Mouse (Mus musculus): Measurements from ENCODE around the gene Zdhhc13. TPM values are rescaled to one million over a fixed set of nuclear protein-coding genes. Genes with fewer than 3 reads are reported as not detected.

Zdhhc13 gene
- polyA plus RNA-seq, 1 experiment from 2014 or later = 11.2 TPM

GRCm38 (mm10) chr7:48864199-48864598 is 75.4 kb downstream of the Zdhhc13 start:
- no peaks in the 10 kb centered on the region for H3K9me3 ChIP-seq (replicated peaks)
- no peak overlapping the region; the same call in 1 of the 2 replicates for H3K27ac ChIP-seq (replicated peaks)
- no peak for ATAC-seq (ENCODE audit: insufficient read depth)
- 0 out of 2 replicates have a peak, but pooled peaks cover 6% of the 10 kb centered on the region for H3K4me1 ChIP-seq (replicated peaks)
- peaks cover 62% of the 10 kb centered on the region for H3K36me3 ChIP-seq (replicated peaks)
- H3K4me3 ChIP-seq (replicated peaks) = no peak overlapping the region
- H3K9ac ChIP-seq = no peak overlapping the region
- no peaks in the 10 kb centered on the region for H3K27me3 ChIP-seq
- H3K4me2 ChIP-seq = no peak overlapping the region

GRCm38 (mm10) chr7:48864671-48865458 is 76.1 kb downstream of the Zdhhc13 start:
- peak; percentile 60 for ATAC-seq (ENCODE audit: insufficient read depth)
- Histone ChIP-seq H3K36me3 (replicated peaks) (peaks cover 69% of the 10 kb centered on the region), H3K27ac (replicated peaks) (no peak overlapping the region; the same call in 1 of the 2 replicates), H3K9me3 (replicated peaks) (no peaks in the 10 kb centered on the region), H3K4me2 (no peak overlapping the region), H3K9ac (no peak overlapping the region), H3K4me3 (replicated peaks) (no peak overlapping the region), H3K4me1 (replicated peaks) (0 out of 2 replicates have a peak, but pooled peaks cover 6% of the 10 kb centered on the region), H3K27me3 (no peaks in the 10 kb centered on the region)
- WGBS (ENCODE audit: insufficient replicate concordance) = 30% methylated on average over 9 of the region's 9 CpGs

- ATAC-seq (ENCODE audit: insufficient read depth) = no peak
- Histone ChIP-seq H3K4me1 (replicated peaks) (0 out of 2 replicates have a peak, but pooled peaks cover 6% of the 10 kb centered on the region), H3K4me3 (replicated peaks) (no peak overlapping the region), H3K9ac (no peak overlapping the region), H3K36me3 (replicated peaks) (peaks cover 92% of the 10 kb centered on the region), H3K9me3 (replicated peaks) (no peaks in the 10 kb centered on the region), H3K4me2 (no peak overlapping the region), H3K27ac (replicated peaks) (no peak overlapping the region), H3K27me3 (no peaks in the 10 kb centered on the region)
- 94% methylated on average over 18 of the region's 18 CpGs for WGBS (ENCODE audit: insufficient replicate concordance)
These were observed 78.8 kb downstream of the Zdhhc13 start for GRCm38 (mm10) chr7:48867576-48867975.

- no peak overlapping the region for H3K9ac ChIP-seq
- H3K27ac ChIP-seq (replicated peaks) = no peak overlapping the region
- H3K36me3 ChIP-seq (replicated peaks) = peaks cover 100% of the 10 kb centered on the region
- no peaks in the 10 kb centered on the region for H3K4me1 ChIP-seq (replicated peaks)
- 87% methylated on average over 6 of the region's 6 CpGs for WGBS (ENCODE audit: insufficient replicate concordance)
- no peak overlapping the region for H3K4me2 ChIP-seq
- no peak for ATAC-seq (ENCODE audit: insufficient read depth)
- no peak overlapping the region for H3K4me3 ChIP-seq (replicated peaks)
- no peaks in the 10 kb centered on the region for H3K9me3 ChIP-seq (replicated peaks)
- H3K27me3 ChIP-seq = no peaks in the 10 kb centered on the region
These were observed 81.3 kb downstream of the Zdhhc13 start for GRCm38 (mm10) chr7:48870144-48870543.

GRCm38 (mm10) chr7:48870579-48871180 is 81.9 kb downstream of the Zdhhc13 start:
- Histone ChIP-seq H3K4me3 (replicated peaks) (no peak overlapping the region), H3K27ac (replicated peaks) (no peak overlapping the region), H3K36me3 (replicated peaks) (peaks cover 100% of the 10 kb centered on the region), H3K9me3 (replicated peaks) (no peaks in the 10 kb centered on the region), H3K4me2 (no peak overlapping the region), H3K4me1 (replicated peaks) (no peaks in the 10 kb centered on the region), H3K27me3 (no peaks in the 10 kb centered on the region), H3K9ac (no peak overlapping the region)
- WGBS (ENCODE audit: insufficient replicate concordance) = 90% methylated on average over 21 of the region's 21 CpGs
- 0 out of 2 replicates have a peak, but pooled peaks have one; percentile 23 for ATAC-seq (ENCODE audit: insufficient read depth)

GRCm38 (mm10) chr7:48871292-48871691 is 82.5 kb downstream of the Zdhhc13 start:
- Histone ChIP-seq H3K27me3 (no peaks in the 10 kb centered on the region), H3K4me1 (replicated peaks) (no peaks in the 10 kb centered on the region), H3K4me2 (no peak overlapping the region), H3K9me3 (replicated peaks) (no peaks in the 10 kb centered on the region), H3K9ac (no peak overlapping the region), H3K27ac (replicated peaks) (no peak overlapping the region), H3K36me3 (replicated peaks) (peaks cover 100% of the 10 kb centered on the region), H3K4me3 (replicated peaks) (no peak overlapping the region)
- ATAC-seq (ENCODE audit: insufficient read depth) = 0 out of 2 replicates have a peak, but pooled peaks have one; percentile 8
- whole genome bisulfite sequencing (ENCODE audit: insufficient replicate concordance) = 78% methylated on average over 11 of the region's 11 CpGs

- Histone ChIP-seq H3K4me3 (replicated peaks) (no peak overlapping the region), H3K4me1 (replicated peaks) (peaks cover 31% of the 10 kb centered on the region), H3K9ac (no peak overlapping the region), H3K9me3 (replicated peaks) (no peaks in the 10 kb centered on the region), H3K27me3 (no peaks in the 10 kb centered on the region), H3K36me3 (replicated peaks) (peaks cover 95% of the 10 kb centered on the region), H3K27ac (replicated peaks) (no peak overlapping the region), H3K4me2 (no peak overlapping the region)
- WGBS (ENCODE audit: insufficient replicate concordance) = 91% methylated on average over 14 of the region's 14 CpGs
- ATAC-seq (ENCODE audit: insufficient read depth) = no peak
These were observed 86.3 kb downstream of the Zdhhc13 start for GRCm38 (mm10) chr7:48875096-48875495.

- no peak for ATAC-seq (ENCODE audit: insufficient read depth)
- H3K4me1 ChIP-seq (replicated peaks) = peaks cover 31% of the 10 kb centered on the region
- no peak overlapping the region for H3K9ac ChIP-seq
- H3K4me2 ChIP-seq = no peak overlapping the region
- no peaks in the 10 kb centered on the region for H3K9me3 ChIP-seq (replicated peaks)
- H3K4me3 ChIP-seq (replicated peaks) = no peak overlapping the region
- 75% methylated on average over 4 of the region's 4 CpGs for WGBS (ENCODE audit: insufficient replicate concordance)
- peaks cover 80% of the 10 kb centered on the region for H3K36me3 ChIP-seq (replicated peaks)
- no peak overlapping the region for H3K27ac ChIP-seq (replicated peaks)
- no peaks in the 10 kb centered on the region for H3K27me3 ChIP-seq
These were observed 87.7 kb downstream of the Zdhhc13 start for GRCm38 (mm10) chr7:48876526-48876925.

Other genes starting within 250 kb of the Zdhhc13 start
- gene Mrgprb2, start 230.9 kb upstream of the Zdhhc13 start, polyA plus RNA-seq (2015; fragmentation: Nextera tagmentation; extraction: Ambion mirVana) = not detected in 2 replicates
- not detected in 2 replicates for gene Mrgprb3, start 145.2 kb upstream of the Zdhhc13 start, polyA plus RNA-seq (2015; fragmentation: Nextera tagmentation; extraction: Ambion mirVana)
- gene Csrp3, start 59.0 kb downstream of the Zdhhc13 start, polyA plus RNA-seq (2015; fragmentation: Nextera tagmentation; extraction: Ambion mirVana) = 4.5 and 6.9 TPM in 2 replicates
- 32.5 and 33.5 TPM in 2 replicates for gene E2f8, start 92.6 kb downstream of the Zdhhc13 start, polyA plus RNA-seq (2015; fragmentation: Nextera tagmentation; extraction: Ambion mirVana)
- gene Nav2, start 119.7 kb downstream of the Zdhhc13 start, polyA plus RNA-seq (2015; fragmentation: Nextera tagmentation; extraction: Ambion mirVana) = 2.2 and 3.2 TPM in 2 replicates

Data from liver, embryonic 15.5 days (tissue).